Mouse (Mus musculus) midbrain, embryonic 16.5 days (tissue): Measurements from ENCODE around the gene Antxr2. TPM values are rescaled to one million over a fixed set of nuclear protein-coding genes. Genes with fewer than 3 reads are reported as not detected.

Experiments used
- ATAC-seq: fragments of 200-750 bp; cut with Nextera tagmentation; 2 replicates; pipeline ENCODE4 v1.8.0; 2017; ENCODE audit warnings: moderate TSS enrichment
- H3K27ac ChIP-seq: fragments of 300-500 bp; sonication (generic); 2 replicates; pipeline ENCODE4 v1.5.1; 2014; ENCODE audit warnings: mild to moderate bottlenecking, low read length, mixed read lengths
- H3K27me3 ChIP-seq: fragments of 300-500 bp; sonication (generic); 2 replicates; pipeline ENCODE4 v1.6.1; 2014; ENCODE audit warnings: low read depth, low read length, mixed read lengths; ENCODE audit not compliant: control insufficient read depth, insufficient read depth
- H3K36me3 ChIP-seq: fragments of 300-500 bp; sonication (generic); 2 replicates; pipeline ENCODE4 v1.6.1; 2014; ENCODE audit warnings: mild to moderate bottlenecking, low read length, moderate library complexity, mixed read lengths; ENCODE audit not compliant: control insufficient read depth, insufficient read depth
- H3K4me1 ChIP-seq: fragments of 300-500 bp; sonication (generic); 2 replicates; pipeline ENCODE4 v1.6.1; 2014; ENCODE audit warnings: mild to moderate bottlenecking, low read length, mixed read lengths; ENCODE audit not compliant: control insufficient read depth, insufficient read depth
- H3K4me2 ChIP-seq: fragments of 300-500 bp; sonication (generic); 2 replicates; pipeline ENCODE4 v1.6.1; 2014; ENCODE audit warnings: mild to moderate bottlenecking, low read length, mixed read lengths
- H3K4me3 ChIP-seq: fragments of 300-500 bp; sonication (generic); 2 replicates; pipeline ENCODE4 v1.5.1; 2014; ENCODE audit warnings: low read depth, mild to moderate bottlenecking, low read length, moderate library complexity, mixed read lengths
- H3K9ac ChIP-seq: fragments of 300-500 bp; sonication (generic); 2 replicates; pipeline ENCODE4 v1.6.1; 2014; ENCODE audit warnings: low read depth, low read length, mixed read lengths
- H3K9me3 ChIP-seq: fragments of 300-500 bp; sonication (generic); replicated peaks from 2 replicates; pipeline ENCODE4 v1.6.1; 2014; ENCODE audit warnings: mild to moderate bottlenecking, low read length, mixed read lengths; ENCODE audit not compliant: control insufficient read depth, poor library complexity, severe bottlenecking
- WGBS: fragments of 180-500 bp; shearing (Covaris S2); extraction: QIAGEN DNeasy Blood & Tissue Kit; methylation state at CpG from one replicate; pipeline ENCODE4 v1.1.7; 2014; 5-methylcytosine and 5-hydroxymethylcytosine counted together
- polyA plus RNA-seq: library from polyadenylated mRNA; unstranded; fragments of >200 nt; fragmentation: Nextera tagmentation; extraction: Ambion mirVana; gene quantifications from 2 replicates; pipeline ENCODE4 v1.2.1, GENCODE M21; 2015

The Antxr2 gene
- polyA plus RNA-seq, 1 experiment from 2014 or later = 2.4 TPM

- Histone ChIP-seq H3K4me2 (peak overlapping the region; percentile 100), H3K4me1 (peaks cover 5% of the 10 kb centered on the region; the same call in 1 of the 2 replicates), H3K9me3 (no peaks in the 10 kb centered on the region), H3K4me3 (peak overlapping the region; percentile 77), H3K9ac (peak overlapping the region; percentile 78), H3K27me3 (peaks cover 2% of the 10 kb centered on the region; the same call in 1 of the 2 replicates), H3K36me3 (no peaks in the 10 kb centered on the region), H3K27ac (peak overlapping the region; percentile 42)
- WGBS = under 1% methylated on average over 36 of the region's 36 CpGs
- peak; percentile 90 for ATAC-seq
These were observed 547 bp downstream of the Antxr2 start for GRCm38 (mm10) chr5:98030091-98030901.

- H3K9me3 ChIP-seq = no peaks in the 10 kb centered on the region
- peaks cover 5% of the 10 kb centered on the region; the same call in 1 of the 2 replicates for H3K4me1 ChIP-seq
- no peak overlapping the region for H3K4me2 ChIP-seq
- peaks cover 2% of the 10 kb centered on the region; the same call in 1 of the 2 replicates for H3K27me3 ChIP-seq
- H3K4me3 ChIP-seq = no peak overlapping the region
- no peak overlapping the region for H3K9ac ChIP-seq
- no peaks in the 10 kb centered on the region for H3K36me3 ChIP-seq
- no peak overlapping the region for H3K27ac ChIP-seq
- no peak for ATAC-seq
- 75% methylated on average over 8 of the region's 8 CpGs for WGBS
These were observed 3.0 kb downstream of the Antxr2 start for GRCm38 (mm10) chr5:98027688-98028389.

- Histone ChIP-seq H3K9me3 (no peaks in the 10 kb centered on the region), H3K4me2 (no peak overlapping the region), H3K4me3 (no peak overlapping the region), H3K4me1 (peaks cover 5% of the 10 kb centered on the region; the same call in 1 of the 2 replicates), H3K36me3 (no peaks in the 10 kb centered on the region), H3K9ac (no peak overlapping the region), H3K27ac (no peak overlapping the region), H3K27me3 (no peaks in the 10 kb centered on the region)
- ATAC-seq = no peak
- WGBS = 96% methylated on average over 2 of the region's 2 CpGs
These were observed 4.9 kb downstream of the Antxr2 start for GRCm38 (mm10) chr5:98025921-98026320.

- no peak overlapping the region for H3K27ac ChIP-seq
- H3K9me3 ChIP-seq = no peaks in the 10 kb centered on the region
- H3K4me1 ChIP-seq = no peaks in the 10 kb centered on the region
- 91% methylated on average over 2 of the region's 2 CpGs for WGBS
- H3K27me3 ChIP-seq = no peaks in the 10 kb centered on the region
- no peak overlapping the region for H3K4me2 ChIP-seq
- ATAC-seq = no peak
- no peaks in the 10 kb centered on the region for H3K36me3 ChIP-seq
- no peak overlapping the region for H3K4me3 ChIP-seq
- no peak overlapping the region for H3K9ac ChIP-seq
These were observed 6.3 kb downstream of the Antxr2 start for GRCm38 (mm10) chr5:98024545-98024944.

GRCm38 (mm10) chr5:98021518-98021917 is 9.3 kb downstream of the Antxr2 start:
- no peak for ATAC-seq
- Histone ChIP-seq H3K4me1 (no peaks in the 10 kb centered on the region), H3K4me2 (no peak overlapping the region), H3K36me3 (no peaks in the 10 kb centered on the region), H3K4me3 (no peak overlapping the region), H3K27me3 (no peaks in the 10 kb centered on the region), H3K27ac (no peak overlapping the region), H3K9ac (no peak overlapping the region), H3K9me3 (no peaks in the 10 kb centered on the region)
- WGBS = 94% methylated on average over 4 of the region's 4 CpGs

- Histone ChIP-seq H3K4me2 (no peak overlapping the region), H3K4me3 (no peak overlapping the region), H3K36me3 (no peaks in the 10 kb centered on the region), H3K9ac (no peak overlapping the region), H3K4me1 (no peaks in the 10 kb centered on the region), H3K9me3 (no peaks in the 10 kb centered on the region), H3K27ac (no peak overlapping the region), H3K27me3 (no peaks in the 10 kb centered on the region)
- ATAC-seq = no peak
These were observed 10.2 kb downstream of the Antxr2 start for GRCm38 (mm10) chr5:98020658-98021057.

- H3K27me3 ChIP-seq = no peaks in the 10 kb centered on the region
- no peak overlapping the region for H3K4me2 ChIP-seq
- no peak overlapping the region for H3K27ac ChIP-seq
- H3K4me3 ChIP-seq = no peak overlapping the region
- no peaks in the 10 kb centered on the region for H3K36me3 ChIP-seq
- ATAC-seq = no peak
- no peak overlapping the region for H3K9ac ChIP-seq
- H3K9me3 ChIP-seq = no peaks in the 10 kb centered on the region
- H3K4me1 ChIP-seq = no peaks in the 10 kb centered on the region
- 58% methylated on average over 1 of the region's 1 CpGs for WGBS
These were observed 11.4 kb downstream of the Antxr2 start for GRCm38 (mm10) chr5:98019396-98019795.

- WGBS = 91% methylated on average over 6 of the region's 6 CpGs
- no peak for ATAC-seq
These were observed 12.7 kb downstream of the Antxr2 start for GRCm38 (mm10) chr5:98018162-98018561.

More at GRCm38 (mm10) chr5:98018162-98018561, 12.7 kb downstream of the Antxr2 start:
- H3K27me3 ChIP-seq = no peaks in the 10 kb centered on the region
- H3K4me2 ChIP-seq = no peak overlapping the region
- H3K9ac ChIP-seq = no peak overlapping the region
- H3K4me3 ChIP-seq = no peak overlapping the region
- no peaks in the 10 kb centered on the region for H3K9me3 ChIP-seq
- H3K27ac ChIP-seq = no peak overlapping the region
- no peaks in the 10 kb centered on the region for H3K36me3 ChIP-seq
- H3K4me1 ChIP-seq = no peaks in the 10 kb centered on the region
